Mouse (Mus musculus) MEL (cell line): Measurements from ENCODE around the gene Tex46. TPM values are rescaled to one million over a fixed set of nuclear protein-coding genes. Genes with fewer than 3 reads are reported as not detected.

Source experiments
- DNase-seq: peaks from one replicate; pipeline ENCODE4 v3.0.0; 2011; ENCODE audit warnings: low read depth, low spot score
- H3K27ac ChIP-seq: 2 replicates; pipeline ENCODE4 v1.5.1; 2012; ENCODE audit warnings: low read depth, mild to moderate bottlenecking, control low read depth, low read length, moderate library complexity; ENCODE audit not compliant: control insufficient read depth
- H3K27me3 ChIP-seq, 2 experiments: fragments of 150-350 bp in 1 of 2; sonication (generic) in 1 of 2; 2 replicates each; pipeline ENCODE4 v1.6.1; 2012; ENCODE audit warnings: low read length in 2 of 2, mild to moderate bottlenecking in 2 of 2, improper control_type of control experiment in 1 of 2, moderate library complexity in 1 of 2; ENCODE audit not compliant: insufficient read depth in 2 of 2, control insufficient read depth in 1 of 2
- H3K36me3 ChIP-seq, 2 experiments: 2 replicates each; pipeline ENCODE4 v1.6.1; 2012 to 2014; ENCODE audit warnings: low read length in 2 of 2, improper control_type of control experiment in 1 of 2, inconsistent platforms in 1 of 2, mild to moderate bottlenecking in 1 of 2; ENCODE audit not compliant: insufficient read depth in 2 of 2, control insufficient read depth in 1 of 2
- H3K4me1 ChIP-seq, 2 experiments: fragments of 150-350 bp in 1 of 2; sonication (generic) in 1 of 2; 2 replicates each; pipeline ENCODE4 v1.6.1; 2012; ENCODE audit warnings: low read length in 2 of 2, improper control_type of control experiment in 1 of 2, mild to moderate bottlenecking in 1 of 2; ENCODE audit not compliant: insufficient read depth in 2 of 2, control insufficient read depth in 1 of 2
- H3K4me3 ChIP-seq, 2 experiments: fragments of 150-350 bp in 1 of 2; sonication (generic) in 1 of 2; 2 replicates each; pipeline ENCODE4 v1.5.1; 2012; ENCODE audit warnings: low read depth in 2 of 2, low read length in 2 of 2, mild to moderate bottlenecking in 2 of 2, moderate library complexity in 2 of 2, control low read depth in 1 of 2, improper control_type of control experiment in 1 of 2; ENCODE audit not compliant: control insufficient read depth in 1 of 2, insufficient read depth in 1 of 2
- H3K79me2 ChIP-seq: 2 replicates; pipeline ENCODE4 v1.6.1; 2012; ENCODE audit warnings: mild to moderate bottlenecking, low read length, moderate library complexity; ENCODE audit not compliant: control insufficient read depth, poor library complexity, insufficient read depth
- H3K9ac ChIP-seq: 2 replicates; pipeline ENCODE4 v1.6.1; 2012; ENCODE audit warnings: low read depth, mild to moderate bottlenecking, control low read depth, low read length, moderate library complexity; ENCODE audit not compliant: control insufficient read depth, poor library complexity, severe bottlenecking
- H3K9me3 ChIP-seq: fragments of 150-350 bp; sonication (generic); replicated peaks from 2 replicates; pipeline ENCODE4 v1.6.1; 2012; ENCODE audit warnings: mild to moderate bottlenecking, low read length, improper control_type of control experiment, moderate library complexity; ENCODE audit not compliant: insufficient read depth
- CHD1 ChIP-seq: IDR thresholded peaks from 2 replicates; pipeline ENCODE4 v1.6.1; 2012; ENCODE audit warnings: low read depth, mild to moderate bottlenecking, inconsistent platforms, low read length, improper control_type of control experiment
- CHD2 ChIP-seq: IDR thresholded peaks from 2 replicates; pipeline ENCODE4 v1.6.1; 2011; ENCODE audit warnings: low read length, improper control_type of control experiment
- E2F4 ChIP-seq: IDR thresholded peaks from 2 replicates; pipeline ENCODE4 v1.6.1; 2011; ENCODE audit warnings: low read depth, low read length, improper control_type of control experiment, borderline replicate concordance
- ELF1 ChIP-seq: IDR thresholded peaks from 2 replicates; pipeline ENCODE4 v1.6.1; 2014; ENCODE audit warnings: low read depth, mild to moderate bottlenecking, inconsistent platforms, low read length, improper control_type of control experiment, moderate library complexity
- ETS1 ChIP-seq: IDR thresholded peaks from 2 replicates; pipeline ENCODE4 v1.6.1; 2012; ENCODE audit warnings: low read depth, mild to moderate bottlenecking, inconsistent platforms, low read length, improper control_type of control experiment, moderate library complexity
- GABPA ChIP-seq: IDR thresholded peaks from 2 replicates; pipeline ENCODE4 v1.6.1; 2012; ENCODE audit warnings: low read depth, mild to moderate bottlenecking, inconsistent platforms, low read length, improper control_type of control experiment, moderate library complexity
- GATA1 ChIP-seq: IDR thresholded peaks from 2 replicates; pipeline ENCODE4 v1.6.1; 2011; ENCODE audit warnings: low read depth, low read length, improper control_type of control experiment
- KAT2A ChIP-seq: conservative IDR thresholded peaks from 2 replicates; pipeline ENCODE4 v1.6.1; 2012; ENCODE audit warnings: low read depth, low read length, improper control_type of control experiment, inconsistent platforms
- MAX ChIP-seq: IDR thresholded peaks from 2 replicates; pipeline ENCODE4 v1.6.1; 2011; ENCODE audit warnings: low read length, improper control_type of control experiment
- MXI1 ChIP-seq: IDR thresholded peaks from 2 replicates; pipeline ENCODE4 v1.6.1; 2011; ENCODE audit warnings: mild to moderate bottlenecking, low read depth, low read length, improper control_type of control experiment
- NELFE ChIP-seq: IDR thresholded peaks from 2 replicates; pipeline ENCODE4 v1.6.1; 2011; ENCODE audit warnings: low read depth, low read length, improper control_type of control experiment
- NRF1 ChIP-seq: IDR thresholded peaks from 2 replicates; pipeline ENCODE4 v1.6.1; 2014; ENCODE audit warnings: low read depth, mild to moderate bottlenecking, inconsistent platforms, low read length, improper control_type of control experiment, moderate library complexity; ENCODE audit not compliant: poor library complexity, insufficient read depth, severe bottlenecking
- RAD21 ChIP-seq: IDR thresholded peaks from 2 replicates; pipeline ENCODE4 v1.6.1; 2011; ENCODE audit warnings: mild to moderate bottlenecking, low read depth, low read length, improper control_type of control experiment
- RCOR1 ChIP-seq: IDR thresholded peaks from 2 replicates; pipeline ENCODE4 v1.6.1; 2012; ENCODE audit warnings: low read depth, mild to moderate bottlenecking, inconsistent platforms, low read length, improper control_type of control experiment
- SIN3A ChIP-seq: IDR thresholded peaks from 2 replicates; pipeline ENCODE4 v1.6.1; 2012; ENCODE audit warnings: low read length, improper control_type of control experiment, inconsistent platforms
- SMC3 ChIP-seq: IDR thresholded peaks from 2 replicates; pipeline ENCODE4 v1.6.1; 2011; ENCODE audit warnings: low read depth, low read length, improper control_type of control experiment
- TAL1 ChIP-seq: IDR thresholded peaks from 2 replicates; pipeline ENCODE4 v1.6.1; 2012; ENCODE audit warnings: mild to moderate bottlenecking, inconsistent platforms, low read length, moderate library complexity, mixed read lengths
- TBP ChIP-seq: IDR thresholded peaks from 2 replicates; pipeline ENCODE4 v1.8.0; 2011; ENCODE audit warnings: low read depth, low read length, improper control_type of control experiment
- ZMIZ1 ChIP-seq: IDR thresholded peaks from 2 replicates; pipeline ENCODE4 v1.6.1; 2012; ENCODE audit warnings: low read depth, mild to moderate bottlenecking, inconsistent platforms, low read length, improper control_type of control experiment, moderate library complexity
- ZNF384 ChIP-seq: IDR thresholded peaks from 2 replicates; pipeline ENCODE4 v1.6.1; 2012; ENCODE audit warnings: low read depth, mild to moderate bottlenecking, inconsistent platforms, low read length, improper control_type of control experiment
- polyA plus RNA-seq, 2 experiments: library from polyadenylated mRNA; stranded (reverse) in 1 of 2; unstranded in 1 of 2; fragments of >175 nt in 1 of 2; fragments of >200 nt in 1 of 2; gene quantifications; 2 replicates each; pipeline versions ENCODE4 v1.2.1 to v1.2.4; 2012; ENCODE audit warnings: low replicate concordance in 2 of 2, low read depth in 1 of 2; ENCODE audit not compliant: insufficient read length in 2 of 2, insufficient read depth in 1 of 2, missing spikeins in 1 of 2
- total RNA-seq: library from RNA; depleted of rRNA; stranded (reverse); fragments of 300-350 nt; gene quantifications from 2 replicates; pipeline ENCODE4 v1.2.3, GENCODE M21; 2012

Gene Tex46
- total and polyA plus RNA-seq, 3 experiments, result not detected

GRCm38 (mm10) chr4:136636983-136637562 is 26.8 kb downstream of the Tex46 start:
- H3K9ac ChIP-seq, result no peak overlapping the region
- H3K27me3 ChIP-seq, result peaks cover 0 to 4% of the 10 kb centered on the region in 2 experiments; a peak in 3 of 4 replicates
- H3K4me3 ChIP-seq, result no peak overlapping the region

GRCm38 (mm10) chr4:136637563-136638229 is 27.5 kb downstream of the Tex46 start:
- H3K4me3 ChIP-seq, result no peak overlapping the region
- no peak overlapping the region for H3K9ac ChIP-seq
- H3K27me3 ChIP-seq, result peaks cover 0 to 4% of the 10 kb centered on the region in 2 experiments; a peak in 3 of 4 replicates
- no peaks in the 10 kb centered on the region for H3K79me2 ChIP-seq
- H3K36me3 ChIP-seq, result no peaks in the 10 kb centered on the region
- TF ChIP-seq CHD2 (no peak), ZNF384 (no peak), RCOR1 (no peak), SIN3A (no peak), GABPA (no peak), GATA1 (no peak), E2F4 (no peak), TAL1 (no peak), MXI1 (no peak), ZMIZ1 (no peak), MAX (no peak), RAD21 (no peak)
- H3K4me1 ChIP-seq, result no peaks in the 10 kb centered on the region
- no peak overlapping the region for H3K27ac ChIP-seq
- no peaks in the 10 kb centered on the region for H3K9me3 ChIP-seq
- no peak for DNase-seq

More at GRCm38 (mm10) chr4:136636983-136637562, 26.8 kb downstream of the Tex46 start:
- no peak for TF ChIP-seq NELFE
- no peak for TF ChIP-seq ETS1
- no peak for TF ChIP-seq MAX
- TF ChIP-seq SIN3A, result no peak
- TF ChIP-seq SMC3, result no peak
- TF ChIP-seq CHD1, result no peak
- TF ChIP-seq ELF1, result no peak
- TF ChIP-seq NRF1, result no peak
- TF ChIP-seq TBP, result no peak
- TF ChIP-seq KAT2A, result no peak
- TF ChIP-seq ZNF384, result no peak
- TF ChIP-seq RAD21, result no peak
- Histone ChIP-seq H3K36me3 (no peaks in the 10 kb centered on the region), H3K9me3 (no peaks in the 10 kb centered on the region), H3K4me1 (no peaks in the 10 kb centered on the region), H3K27ac (no peak overlapping the region), H3K79me2 (no peaks in the 10 kb centered on the region)
- no peak for DNase-seq
